Mouse (Mus musculus): ENCODE measurements around the gene Foxp2. TPM values are rescaled to one million over a fixed set of nuclear protein-coding genes. Genes with fewer than 3 reads are reported as not detected.

Foxp2 gene
- polyA plus RNA-seq, 1 experiment from 2014 or later: 42.4 TPM

GRCm38 (mm10) chr6:15163508-15164053 is 262.4 kb downstream of the Foxp2 start:
- ATAC-seq (ENCODE audit: low FRiP score) (no peak), DNase-seq (ENCODE audit: low spot score, missing footprints) (peak; percentile 91)
- no peaks in the 10 kb centered on the region for H3K4me1 ChIP-seq (ENCODE audit: control insufficient read depth, insufficient read depth, low read length)
- H3K9ac ChIP-seq (ENCODE audit: low read length): no peak overlapping the region
- no peak overlapping the region for H3K4me2 ChIP-seq
- no peak overlapping the region for H3K27ac ChIP-seq (ENCODE audit: low read depth, low read length)
- H3K36me3 ChIP-seq (ENCODE audit: control insufficient read depth, insufficient read depth, low read length): no peaks in the 10 kb centered on the region
- H3K9me3 ChIP-seq (ENCODE audit: control insufficient read depth, low read length): no peaks in the 10 kb centered on the region
- no peak overlapping the region for H3K4me3 ChIP-seq (ENCODE audit: low read depth, low read length)
- no peaks in the 10 kb centered on the region for H3K27me3 ChIP-seq (ENCODE audit: control insufficient read depth, insufficient read depth, low read length)
- WGBS: 69% methylated on average over 2 of the region's 2 CpGs

- Histone ChIP-seq H3K4me1 (ENCODE audit: control insufficient read depth, insufficient read depth, low read length) (no peaks in the 10 kb centered on the region), H3K36me3 (ENCODE audit: control insufficient read depth, insufficient read depth, low read length) (no peaks in the 10 kb centered on the region)
- DNase-seq (ENCODE audit: low spot score, missing footprints): no peak
These were observed 275.6 kb downstream of the Foxp2 start for GRCm38 (mm10) chr6:15176754-15177153.

GRCm38 (mm10) chr6:15192877-15193276 is 291.7 kb downstream of the Foxp2 start:
- Histone ChIP-seq H3K27me3 (ENCODE audit: control insufficient read depth, insufficient read depth, low read length) (no peaks in the 10 kb centered on the region; the same call in 1 of the 2 replicates), H3K4me1 (ENCODE audit: control insufficient read depth, insufficient read depth, low read length) (peaks cover 3% of the 10 kb centered on the region; the same call in 1 of the 2 replicates), H3K4me2 (no peak overlapping the region), H3K36me3 (ENCODE audit: control insufficient read depth, insufficient read depth, low read length) (no peaks in the 10 kb centered on the region), H3K4me3 (ENCODE audit: low read depth, low read length) (no peak overlapping the region), H3K9me3 (ENCODE audit: control insufficient read depth, low read length) (no peaks in the 10 kb centered on the region), H3K9ac (ENCODE audit: low read length) (no peak overlapping the region), H3K27ac (ENCODE audit: low read depth, low read length) (no peak overlapping the region)
- WGBS: 69% methylated on average over 5 of the region's 5 CpGs
- ATAC-seq (ENCODE audit: low FRiP score) (no peak), DNase-seq (ENCODE audit: low spot score, missing footprints) (no peak)

More at GRCm38 (mm10) chr6:15176754-15177153, 275.6 kb downstream of the Foxp2 start:
- no peaks in the 10 kb centered on the region for H3K9me3 ChIP-seq (ENCODE audit: control insufficient read depth, low read length)
- H3K27ac ChIP-seq (ENCODE audit: low read depth, low read length): no peak overlapping the region
- ATAC-seq (ENCODE audit: low FRiP score): peak; percentile 59; the same call in 1 of the 2 replicates
- no peak overlapping the region for H3K9ac ChIP-seq (ENCODE audit: low read length)
- H3K27me3 ChIP-seq (ENCODE audit: control insufficient read depth, insufficient read depth, low read length): no peaks in the 10 kb centered on the region
- H3K4me3 ChIP-seq (ENCODE audit: low read depth, low read length): no peak overlapping the region
- H3K4me2 ChIP-seq: no peak overlapping the region

GRCm38 (mm10) chr6:15242176-15242942 is 341.2 kb downstream of the Foxp2 start:
- Histone ChIP-seq H3K4me1 (ENCODE audit: control insufficient read depth, insufficient read depth, low read length) (no peaks in the 10 kb centered on the region), H3K4me2 (no peak overlapping the region), H3K36me3 (ENCODE audit: control insufficient read depth, insufficient read depth, low read length) (no peaks in the 10 kb centered on the region), H3K27ac (ENCODE audit: low read depth, low read length) (no peak overlapping the region), H3K9me3 (ENCODE audit: control insufficient read depth, low read length) (no peaks in the 10 kb centered on the region), H3K27me3 (ENCODE audit: control insufficient read depth, insufficient read depth, low read length) (no peaks in the 10 kb centered on the region), H3K4me3 (ENCODE audit: low read depth, low read length) (no peak overlapping the region), H3K9ac (ENCODE audit: low read length) (no peak overlapping the region)
- no peak for ATAC-seq (ENCODE audit: low FRiP score)
- 86% methylated on average over 10 of the region's 10 CpGs for WGBS
- DNase-seq (ENCODE audit: low spot score, missing footprints): no peak

- Histone ChIP-seq H3K4me2 (no peak overlapping the region), H3K9ac (ENCODE audit: low read length) (no peak overlapping the region), H3K9me3 (ENCODE audit: control insufficient read depth, low read length) (no peaks in the 10 kb centered on the region), H3K27ac (ENCODE audit: low read depth, low read length) (peak overlapping the region; percentile 40), H3K4me3 (ENCODE audit: low read depth, low read length) (no peak overlapping the region), H3K36me3 (ENCODE audit: control insufficient read depth, insufficient read depth, low read length) (no peaks in the 10 kb centered on the region), H3K27me3 (ENCODE audit: control insufficient read depth, insufficient read depth, low read length) (no peaks in the 10 kb centered on the region), H3K4me1 (ENCODE audit: control insufficient read depth, insufficient read depth, low read length) (peaks cover 3% of the 10 kb centered on the region; the same call in 1 of the 2 replicates)
- ATAC-seq (ENCODE audit: low FRiP score): 0 out of 2 replicates have a peak, but pooled peaks have one; percentile 25
- no peak for DNase-seq (ENCODE audit: low spot score, missing footprints)
- WGBS: 52% methylated on average over 7 of the region's 7 CpGs
These were observed 356.2 kb downstream of the Foxp2 start for GRCm38 (mm10) chr6:15257393-15257792.

GRCm38 (mm10) chr6:15257893-15258292 is 356.7 kb downstream of the Foxp2 start:
- ATAC-seq (ENCODE audit: low FRiP score): peak; percentile 67
- no peak overlapping the region for H3K27ac ChIP-seq (ENCODE audit: low read depth, low read length)
- 53% methylated on average over 6 of the region's 6 CpGs for WGBS

GRCm38 (mm10) chr6:15268136-15268535 is 367.0 kb downstream of the Foxp2 start:
- no peak overlapping the region for H3K27ac ChIP-seq (ENCODE audit: low read depth, low read length)
- no peak overlapping the region for H3K9ac ChIP-seq (ENCODE audit: low read length)
- DNase-seq (ENCODE audit: low spot score, missing footprints): no peak
- no peak overlapping the region for H3K4me3 ChIP-seq (ENCODE audit: low read depth, low read length)
- H3K27me3 ChIP-seq (ENCODE audit: control insufficient read depth, insufficient read depth, low read length): no peaks in the 10 kb centered on the region
- no peaks in the 10 kb centered on the region for H3K4me1 ChIP-seq (ENCODE audit: control insufficient read depth, insufficient read depth, low read length)
- no peak overlapping the region for H3K4me2 ChIP-seq
- ATAC-seq (ENCODE audit: low FRiP score): no peak
- H3K36me3 ChIP-seq (ENCODE audit: control insufficient read depth, insufficient read depth, low read length): no peaks in the 10 kb centered on the region
- no peaks in the 10 kb centered on the region for H3K9me3 ChIP-seq (ENCODE audit: control insufficient read depth, low read length)
- WGBS: 85% methylated on average over 2 of the region's 2 CpGs

More at GRCm38 (mm10) chr6:15257893-15258292, 356.7 kb downstream of the Foxp2 start:
- Histone ChIP-seq H3K4me1 (ENCODE audit: control insufficient read depth, insufficient read depth, low read length) (peaks cover 3% of the 10 kb centered on the region; the same call in 1 of the 2 replicates), H3K9me3 (ENCODE audit: control insufficient read depth, low read length) (no peaks in the 10 kb centered on the region), H3K4me2 (no peak overlapping the region), H3K36me3 (ENCODE audit: control insufficient read depth, insufficient read depth, low read length) (no peaks in the 10 kb centered on the region), H3K4me3 (ENCODE audit: low read depth, low read length) (no peak overlapping the region), H3K9ac (ENCODE audit: low read length) (no peak overlapping the region), H3K27me3 (ENCODE audit: control insufficient read depth, insufficient read depth, low read length) (no peaks in the 10 kb centered on the region)
- DNase-seq (ENCODE audit: low spot score, missing footprints): peak; percentile 84

- WGBS: 49% methylated on average over 3 of the region's 3 CpGs
- no peak overlapping the region; the same call in 1 of the 2 replicates for H3K9ac ChIP-seq (ENCODE audit: low read length)
- ATAC-seq (ENCODE audit: low FRiP score) (peak; percentile 90), DNase-seq (ENCODE audit: low spot score, missing footprints) (no peak)
- no peaks in the 10 kb centered on the region for H3K36me3 ChIP-seq (ENCODE audit: control insufficient read depth, insufficient read depth, low read length)
- no peak overlapping the region for H3K4me3 ChIP-seq (ENCODE audit: low read depth, low read length)
- no peaks in the 10 kb centered on the region for H3K27me3 ChIP-seq (ENCODE audit: control insufficient read depth, insufficient read depth, low read length)
- H3K4me2 ChIP-seq: no peak overlapping the region
- no peak overlapping the region; the same call in 1 of the 2 replicates for H3K27ac ChIP-seq (ENCODE audit: low read depth, low read length)
- no peaks in the 10 kb centered on the region for H3K4me1 ChIP-seq (ENCODE audit: control insufficient read depth, insufficient read depth, low read length)
- no peaks in the 10 kb centered on the region for H3K9me3 ChIP-seq (ENCODE audit: control insufficient read depth, low read length)
These were observed 384.1 kb downstream of the Foxp2 start for GRCm38 (mm10) chr6:15285213-15285612.

- 85% methylated on average over 5 of the region's 5 CpGs for WGBS
These were observed 392.9 kb downstream of the Foxp2 start for GRCm38 (mm10) chr6:15294081-15294480.

More at GRCm38 (mm10) chr6:15294081-15294480, 392.9 kb downstream of the Foxp2 start:
- Histone ChIP-seq H3K4me2 (no peak overlapping the region), H3K4me3 (ENCODE audit: low read depth, low read length) (no peak overlapping the region), H3K36me3 (ENCODE audit: control insufficient read depth, insufficient read depth, low read length) (no peaks in the 10 kb centered on the region), H3K27me3 (ENCODE audit: control insufficient read depth, insufficient read depth, low read length) (no peaks in the 10 kb centered on the region), H3K9ac (ENCODE audit: low read length) (no peak overlapping the region), H3K27ac (ENCODE audit: low read depth, low read length) (no peak overlapping the region), H3K9me3 (ENCODE audit: control insufficient read depth, low read length) (no peaks in the 10 kb centered on the region), H3K4me1 (ENCODE audit: control insufficient read depth, insufficient read depth, low read length) (no peaks in the 10 kb centered on the region)
- DNase-seq (ENCODE audit: low spot score, missing footprints): no peak
- no peak for ATAC-seq (ENCODE audit: low FRiP score)
